Mouse (Mus musculus) olfactory bulb, adult 2 months (tissue): Measurements from ENCODE around the gene Dhx37.

Experiments
- CTCF ChIP-seq: fragments of 200-500 bp; IDR thresholded peaks from 2 replicates; pipeline ENCODE4 v1.5.1; 2012; ENCODE audit warnings: low read depth, mild to moderate bottlenecking, low read length, moderate library complexity; ENCODE audit not compliant: insufficient read depth
- POLR2A ChIP-seq: fragments of 200-500 bp; IDR thresholded peaks from 2 replicates; pipeline ENCODE4 v1.6.1; 2012; ENCODE audit warnings: mild to moderate bottlenecking, low read depth, low read length, moderate library complexity; ENCODE audit not compliant: insufficient read depth

DNA sequence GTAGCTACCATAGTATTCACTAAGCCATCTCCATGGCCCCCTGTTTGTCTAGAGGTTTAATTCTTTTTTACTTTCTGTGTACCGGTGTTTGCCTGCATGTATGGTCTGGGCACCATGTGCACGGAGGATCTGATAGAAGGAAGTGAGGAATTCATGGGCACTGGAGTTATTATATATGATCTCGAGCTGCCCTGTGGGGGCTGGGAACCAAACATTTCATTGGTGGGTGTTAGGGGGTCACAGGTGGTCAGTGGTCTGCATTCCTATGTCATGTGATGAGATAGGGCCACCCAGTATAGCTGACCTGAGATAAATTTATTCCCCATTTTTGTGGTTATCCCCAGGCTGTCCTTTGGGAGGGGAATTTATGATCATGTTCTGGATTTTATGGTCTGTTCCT lies 38.9 kb downstream of the Dhx37 start:
- no peak for TF ChIP-seq CTCF
- no peak for TF ChIP-seq POLR2A
